ENCODE assay signal across 12 mouse cellular contexts in genomic region chr7:132705130-132705529, GRCm38 (mm10).
A peak's percentile ranks its signal among the peaks of the same experiment; 100 is the strongest.
DNase-seq lines count a peak whose midpoint lies in the region; ATAC-seq and TF ChIP-seq lines count a peak whose summit lies in the region.
"Had no signal": no experiment of that assay in that cellular context is flagged by ENCODE, and none has a peak within 500 bp of the region (broad histone marks: within the 10 kb centered on the region; RNA-seq: fewer than 3 reads in every experiment).

No protein-coding gene starts in this region.

- H3K4me1 ChIP-seq in liver, postnatal 0 days (ENCODE audit: insufficient read depth), result peaks cover 2% of the 10 kb centered on the region; the same call in 1 of the 2 replicates
- no peaks in the 10 kb centered on the region for H3K4me1 ChIP-seq in kidney, embryonic 14.5 days (ENCODE audit: control insufficient read depth, insufficient read depth, low read length)
- H3K4me1 ChIP-seq: midbrain, embryonic 15.5 days had no signal

- peak; percentile 70 for TF ChIP-seq CTCF in liver, postnatal 0 days (IDR thresholded peaks at IDR 0.05; ENCODE audit: low read depth)

- peak; percentile 26; the same call in 1 of the 2 replicates for ATAC-seq in liver, postnatal 0 days
- ATAC-seq in kidney, embryonic 14.5 days (ENCODE audit: low FRiP score, low TSS enrichment), result no peak
- ATAC-seq: midbrain, embryonic 15.5 days had no signal

- H3K4me2 ChIP-seq in liver, postnatal 0 days (ENCODE audit: low read depth, low read length), result no peak overlapping the region
- no peak overlapping the region for H3K4me2 ChIP-seq in kidney, embryonic 14.5 days (replicated peaks; ENCODE audit: low read depth, low read length)
- H3K4me2 ChIP-seq: limb, embryonic 15.5 days; midbrain, embryonic 15.5 days had no signal

- no peak for TF ChIP-seq EP300 in liver, postnatal 0 days (IDR thresholded peaks at IDR 0.05; ENCODE audit: low read depth)

- no peak overlapping the region for H3K27ac ChIP-seq in liver, postnatal 0 days (ENCODE audit: low read depth)
- H3K27ac ChIP-seq in kidney, embryonic 14.5 days (ENCODE audit: low read depth, low read length), result no peak overlapping the region
- H3K27ac ChIP-seq: limb, embryonic 15.5 days; midbrain, embryonic 15.5 days had no signal

- H3K4me3 ChIP-seq in liver, postnatal 0 days (ENCODE audit: low read depth, low read length), result no peak overlapping the region
- no peak overlapping the region for H3K4me3 ChIP-seq in kidney, embryonic 14.5 days (ENCODE audit: low read length)
- H3K4me3 ChIP-seq: erythroblast, embryonic 14.5 days; limb, embryonic 15.5 days; midbrain, embryonic 15.5 days had no signal

- H3K9ac ChIP-seq in liver, postnatal 0 days (replicated peaks), result no peak overlapping the region
- H3K9ac ChIP-seq in kidney, embryonic 14.5 days (ENCODE audit: low read depth, low read length), result no peak overlapping the region
- H3K9ac ChIP-seq: limb, embryonic 15.5 days; midbrain, embryonic 15.5 days had no signal

- intact Hi-C loops in left cerebral cortex, postnatal 36 days (cut with DNase I), result no loop called here

- H3K27me3 ChIP-seq in liver, postnatal 0 days (ENCODE audit: insufficient read depth, low read length), result no peaks in the 10 kb centered on the region
- H3K27me3 ChIP-seq in kidney, embryonic 14.5 days (ENCODE audit: control insufficient read depth, insufficient read depth, low read length), result no peaks in the 10 kb centered on the region
- H3K27me3 ChIP-seq: limb, embryonic 15.5 days; midbrain, embryonic 15.5 days had no signal

- H3K36me3 ChIP-seq in liver, postnatal 0 days (replicated peaks; ENCODE audit: insufficient read depth, low read length), result no peaks in the 10 kb centered on the region
- H3K36me3 ChIP-seq in kidney, embryonic 14.5 days (ENCODE audit: control insufficient read depth, insufficient read depth, low read length), result no peaks in the 10 kb centered on the region
- H3K36me3 ChIP-seq: midbrain, embryonic 15.5 days had no signal

- WGBS in liver, postnatal 0 days (ENCODE audit: insufficient replicate concordance), result 81% methylated on average over 7 of the region's 7 CpGs
- WGBS in kidney, embryonic 14.5 days, result 90% methylated on average over 7 of the region's 7 CpGs

- no peaks in the 10 kb centered on the region for H3K9me3 ChIP-seq in liver, postnatal 0 days (ENCODE audit: low read length)
- H3K9me3 ChIP-seq in kidney, embryonic 14.5 days (ENCODE audit: control insufficient read depth, low read length), result no peaks in the 10 kb centered on the region
- H3K9me3 ChIP-seq: limb, embryonic 15.5 days; midbrain, embryonic 15.5 days had no signal

- DNase-seq in kidney, adult 9 months, result peak; percentile 45
- no peak for DNase-seq in kidney, adult 18-20 months
- peak; percentile 54 for DNase-seq in CD4-positive, CD25-positive, alpha-beta regulatory T cell, adult 2 months (ENCODE audit: low read depth, low spot score)
- peak; percentile 66 for DNase-seq in ZHBTc4 (ENCODE audit: low read depth, low spot score)
- peak; percentile 61 for DNase-seq in liver, postnatal 0 days
- no peak for DNase-seq in left cerebral cortex, postnatal 36 days (ENCODE audit: low spot score in 2 of 2)
- DNase-seq in adrenal gland, adult 8-10 months, result no peak
- DNase-seq: cerebellum, adult 11 months had no signal

Comparison
In these comparisons a context has a peak if more than half of its experiments do, and no peak if none do; other contexts are left out.
1. DNase-seq: peak in kidney, adult 9 months (single experiment), CD4-positive, CD25-positive, alpha-beta regulatory T cell, adult 2 months (single experiment), ZHBTc4 (single experiment) and liver, postnatal 0 days (single experiment); none in kidney, adult 18-20 months (single experiment), left cerebral cortex, postnatal 36 days (0 of 2) and adrenal gland, adult 8-10 months (single experiment).